Mouse (Mus musculus) liver, embryonic 15.5 days (tissue): ENCODE data around the gene Srf. TPM values are rescaled to one million over a fixed set of nuclear protein-coding genes. Genes with fewer than 3 reads are reported as not detected.

Experiments
- ATAC-seq: fragments of 200-750 bp; cut with Nextera tagmentation; 2 replicates; pipeline ENCODE4 v1.8.0; 2017; ENCODE audit warnings: moderate number of reproducible peaks, mild to moderate bottlenecking, moderate library complexity; ENCODE audit not compliant: insufficient read depth
- H3K27ac ChIP-seq: fragments of 300-500 bp; sonication (generic); replicated peaks from 2 replicates; pipeline ENCODE4 v1.5.1; 2015; ENCODE audit warnings: mild to moderate bottlenecking, inconsistent platforms
- H3K27me3 ChIP-seq: fragments of 300-500 bp; sonication (generic); 2 replicates; pipeline ENCODE4 v1.6.1; 2015; ENCODE audit warnings: mild to moderate bottlenecking, inconsistent platforms
- H3K36me3 ChIP-seq: fragments of 300-500 bp; sonication (generic); replicated peaks from 2 replicates; pipeline ENCODE4 v1.6.1; 2015; ENCODE audit warnings: moderate library complexity, mild to moderate bottlenecking, inconsistent platforms
- H3K4me1 ChIP-seq: fragments of 300-500 bp; sonication (generic); replicated peaks from 2 replicates; pipeline ENCODE4 v1.6.1; 2015; ENCODE audit warnings: inconsistent platforms
- H3K4me2 ChIP-seq: fragments of 300-500 bp; sonication (generic); 2 replicates; pipeline ENCODE4 v1.6.1; 2015; ENCODE audit warnings: moderate library complexity, mild to moderate bottlenecking, inconsistent platforms
- H3K4me3 ChIP-seq: fragments of 300-500 bp; sonication (generic); replicated peaks from 2 replicates; pipeline ENCODE4 v1.5.1; 2015; ENCODE audit warnings: mild to moderate bottlenecking, inconsistent platforms
- H3K9ac ChIP-seq: fragments of 300-500 bp; sonication (generic); 2 replicates; pipeline ENCODE4 v1.6.1; 2015; ENCODE audit warnings: moderate library complexity, mild to moderate bottlenecking, inconsistent platforms
- H3K9me3 ChIP-seq: fragments of 300-500 bp; sonication (generic); replicated peaks from 2 replicates; pipeline ENCODE4 v1.6.1; 2016; ENCODE audit warnings: inconsistent platforms
- WGBS: fragments of 180-500 bp; shearing (Covaris S2); methylation state at CpG from one replicate; pipeline ENCODE4 v1.1.7; 2015; ENCODE audit warnings: mixed read lengths; ENCODE audit not compliant: insufficient replicate concordance; 5-methylcytosine and 5-hydroxymethylcytosine counted together
- polyA plus RNA-seq: library from polyadenylated mRNA; unstranded; fragments of >200 nt; fragmentation: Nextera tagmentation; extraction: Ambion mirVana; gene quantifications from 2 replicates; pipeline ENCODE4 v1.2.1, GENCODE M21; 2015

Srf gene
- polyA plus RNA-seq = 2.2 and 3.1 TPM in 2 replicates

GRCm38 (mm10) chr17:46555673-46556583, at the start of gene Srf:
TSS of gene Srf (minus strand) at chr17:46556175.
- under 1% methylated on average over 75 of the region's 87 CpGs for WGBS
- no peaks in the 10 kb centered on the region for H3K9me3 ChIP-seq

GRCm38 (mm10) chr17:46605126-46605525, 49.2 kb upstream of the Srf start:
- Histone ChIP-seq H3K4me3 (no peak overlapping the region), H3K4me2 (no peak overlapping the region), H3K9ac (no peak overlapping the region), H3K9me3 (no peaks in the 10 kb centered on the region), H3K4me1 (peaks cover 9% of the 10 kb centered on the region; the same call in 1 of the 2 replicates), H3K27me3 (no peaks in the 10 kb centered on the region), H3K27ac (no peak overlapping the region), H3K36me3 (no peaks in the 10 kb centered on the region)
- WGBS = 76% methylated on average over 5 of the region's 5 CpGs
- ATAC-seq = no peak

More at GRCm38 (mm10) chr17:46555673-46556583, at the start of gene Srf:
- H3K4me3 ChIP-seq = peak within 1 kb of the TSS; percentile 92
- H3K4me2 ChIP-seq = peak within 1 kb of the TSS; percentile 98
- H3K27me3 ChIP-seq = no peaks in the 10 kb centered on the region; the same call in 1 of the 2 replicates
- ATAC-seq = peak; percentile 95
- H3K36me3 ChIP-seq = peaks cover 15% of the 10 kb centered on the region
- H3K9ac ChIP-seq = peak within 1 kb of the TSS; percentile 87
- H3K27ac ChIP-seq = peak within 1 kb of the TSS; percentile 81
- H3K4me1 ChIP-seq = peaks cover 46% of the 10 kb centered on the region

GRCm38 (mm10) chr17:46603229-46603628, 47.3 kb upstream of the Srf start:
- H3K9me3 ChIP-seq = no peaks in the 10 kb centered on the region
- WGBS = 75% methylated on average over 4 of the region's 4 CpGs
- no peak overlapping the region for H3K4me3 ChIP-seq
- no peak overlapping the region for H3K27ac ChIP-seq
- H3K27me3 ChIP-seq = no peaks in the 10 kb centered on the region
- no peaks in the 10 kb centered on the region for H3K36me3 ChIP-seq
- 0 out of 2 replicates have a peak, but pooled peaks cover 5% of the 10 kb centered on the region for H3K4me1 ChIP-seq
- H3K4me2 ChIP-seq = no peak overlapping the region
- ATAC-seq = no peak
- no peak overlapping the region for H3K9ac ChIP-seq

- WGBS = 31% methylated on average over 9 of the region's 9 CpGs
- no peak overlapping the region for H3K27ac ChIP-seq
- no peak overlapping the region for H3K4me2 ChIP-seq
- no peaks in the 10 kb centered on the region for H3K9me3 ChIP-seq
- ATAC-seq = no peak
- no peak overlapping the region for H3K4me3 ChIP-seq
- H3K36me3 ChIP-seq = no peaks in the 10 kb centered on the region
- H3K27me3 ChIP-seq = no peaks in the 10 kb centered on the region
- no peak overlapping the region for H3K9ac ChIP-seq
- 0 out of 2 replicates have a peak, but pooled peaks cover 5% of the 10 kb centered on the region for H3K4me1 ChIP-seq
Observed at GRCm38 (mm10) chr17:46602212-46602611, 46.2 kb upstream of the Srf start.

- no peak overlapping the region for H3K27ac ChIP-seq
- no peaks in the 10 kb centered on the region for H3K36me3 ChIP-seq
- no peaks in the 10 kb centered on the region for H3K27me3 ChIP-seq
- no peaks in the 10 kb centered on the region for H3K9me3 ChIP-seq
- ATAC-seq = no peak
- 0 out of 2 replicates have a peak, but pooled peaks cover 5% of the 10 kb centered on the region for H3K4me1 ChIP-seq
- H3K9ac ChIP-seq = no peak overlapping the region
- WGBS = 67% methylated on average over 2 of the region's 2 CpGs
- H3K4me2 ChIP-seq = no peak overlapping the region
- no peak overlapping the region for H3K4me3 ChIP-seq
Observed at GRCm38 (mm10) chr17:46600569-46600968, 44.6 kb upstream of the Srf start.

GRCm38 (mm10) chr17:46598963-46599362, 43.0 kb upstream of the Srf start:
- no peak overlapping the region for H3K27ac ChIP-seq
- H3K4me3 ChIP-seq = no peak overlapping the region
- no peak for ATAC-seq
- no peak overlapping the region for H3K4me2 ChIP-seq
- no peaks in the 10 kb centered on the region for H3K27me3 ChIP-seq
- 55% methylated on average over 4 of the region's 4 CpGs for WGBS
- no peak overlapping the region for H3K9ac ChIP-seq
- H3K4me1 ChIP-seq = 0 out of 2 replicates have a peak, but pooled peaks cover 5% of the 10 kb centered on the region
- no peaks in the 10 kb centered on the region for H3K36me3 ChIP-seq
- H3K9me3 ChIP-seq = no peaks in the 10 kb centered on the region

GRCm38 (mm10) chr17:46597956-46598355, 42.0 kb upstream of the Srf start:
- Histone ChIP-seq H3K9ac (no peak overlapping the region), H3K9me3 (no peaks in the 10 kb centered on the region), H3K27me3 (no peaks in the 10 kb centered on the region), H3K27ac (no peak overlapping the region), H3K36me3 (no peaks in the 10 kb centered on the region), H3K4me3 (no peak overlapping the region), H3K4me2 (no peak overlapping the region), H3K4me1 (0 out of 2 replicates have a peak, but pooled peaks cover 5% of the 10 kb centered on the region)
- 46% methylated on average over 11 of the region's 11 CpGs for WGBS
- ATAC-seq = no peak

- ATAC-seq = no peak
- H3K4me3 ChIP-seq = no peak overlapping the region
- 0 out of 2 replicates have a peak, but pooled peaks cover 3% of the 10 kb centered on the region for H3K4me1 ChIP-seq
- no peak overlapping the region for H3K4me2 ChIP-seq
- no peak overlapping the region for H3K9ac ChIP-seq
- no peak overlapping the region for H3K27ac ChIP-seq
- no peaks in the 10 kb centered on the region for H3K27me3 ChIP-seq
- 78% methylated on average over 6 of the region's 6 CpGs for WGBS
- no peaks in the 10 kb centered on the region for H3K36me3 ChIP-seq
- no peaks in the 10 kb centered on the region for H3K9me3 ChIP-seq
Observed at GRCm38 (mm10) chr17:46595336-46595735, 39.4 kb upstream of the Srf start.

- WGBS = 65% methylated on average over 9 of the region's 9 CpGs
- no peak for ATAC-seq
Observed at GRCm38 (mm10) chr17:46594606-46595005, 38.6 kb upstream of the Srf start.

GRCm38 (mm10) chr17:46593124-46593523, 37.1 kb upstream of the Srf start:
- Histone ChIP-seq H3K27me3 (no peaks in the 10 kb centered on the region), H3K4me2 (no peak overlapping the region), H3K9ac (no peak overlapping the region), H3K9me3 (no peaks in the 10 kb centered on the region), H3K27ac (no peak overlapping the region), H3K36me3 (no peaks in the 10 kb centered on the region), H3K4me3 (no peak overlapping the region), H3K4me1 (peaks cover 17% of the 10 kb centered on the region)
- 80% methylated on average over 4 of the region's 4 CpGs for WGBS
- no peak for ATAC-seq

More at GRCm38 (mm10) chr17:46594606-46595005, 38.6 kb upstream of the Srf start:
- H3K4me2 ChIP-seq = no peak overlapping the region
- H3K27me3 ChIP-seq = no peaks in the 10 kb centered on the region
- no peak overlapping the region for H3K27ac ChIP-seq
- H3K36me3 ChIP-seq = no peaks in the 10 kb centered on the region
- H3K9me3 ChIP-seq = no peaks in the 10 kb centered on the region
- no peak overlapping the region for H3K4me3 ChIP-seq
- H3K9ac ChIP-seq = no peak overlapping the region
- H3K4me1 ChIP-seq = peaks cover 4% of the 10 kb centered on the region

- ATAC-seq = no peak
- Histone ChIP-seq H3K4me1 (peaks cover 19% of the 10 kb centered on the region), H3K9me3 (no peaks in the 10 kb centered on the region), H3K4me2 (no peak overlapping the region), H3K36me3 (no peaks in the 10 kb centered on the region), H3K27ac (no peak overlapping the region), H3K9ac (no peak overlapping the region), H3K4me3 (no peak overlapping the region), H3K27me3 (no peaks in the 10 kb centered on the region)
- 72% methylated on average over 19 of the region's 19 CpGs for WGBS
Observed at GRCm38 (mm10) chr17:46591406-46591805, 35.4 kb upstream of the Srf start.
